Mouse (Mus musculus) CH12F3 (cell line): Measurements from ENCODE around the gene Aaas.

Experiments used
- in situ Hi-C: fragments of 300-500 bp; cut with MboI; formaldehyde crosslinking; loops from 2 replicates; pipeline ENCODE4 v1.14.3; 2020; ENCODE audit warnings: low sequenced_read_pairs

Gene Aaas

GRCm38 (mm10) chr15:102310074-102310845, 40.3 kb downstream of the Aaas start:
- in situ Hi-C loops = no loop called here

DNA sequence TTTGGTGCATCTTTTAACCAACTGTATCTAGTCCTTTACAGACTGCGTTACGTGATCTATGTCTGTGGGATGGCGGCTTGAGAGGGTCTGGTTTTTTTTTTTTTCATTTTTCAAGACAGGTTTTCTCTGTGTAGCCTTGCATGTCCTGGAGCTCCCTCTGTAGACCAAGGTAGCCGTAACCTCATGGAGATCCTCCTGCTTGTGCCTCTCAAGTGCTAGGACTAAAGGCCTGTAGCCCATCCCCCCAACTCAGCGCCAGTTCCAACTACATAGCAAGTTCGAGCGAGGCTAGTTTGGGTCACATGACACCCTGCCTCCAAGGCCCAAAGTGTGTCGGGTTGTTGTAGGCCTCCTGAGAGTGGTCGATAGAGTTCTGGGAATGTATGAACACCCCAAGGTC, 41.9 kb downstream of the Aaas start:
- in situ Hi-C loops = no loop called here

GRCm38 (mm10) chr15:102302542-102302941, 48.0 kb downstream of the Aaas start:
- in situ Hi-C loops = no loop called here

- in situ Hi-C loops = no loop called here
These were observed 54.1 kb downstream of the Aaas start for GRCm38 (mm10) chr15:102296368-102297006.

GRCm38 (mm10) chr15:102295633-102296367, 54.8 kb downstream of the Aaas start, which contains the start of gene Espl1:
TSS of gene Espl1 (plus strand) at chr15:102296266.
- in situ Hi-C loops = no loop called here
